Mouse (Mus musculus): Measurements from ENCODE around the gene Cp.
A peak's percentile ranks its signal among the peaks of the same experiment; 100 is the strongest.
"Not testable (repeated sequence)": the region's sequence is repeated elsewhere in the genome, so short reads cannot be mapped to it uniquely, and the experiment has no call there.

The Cp gene

DNA sequence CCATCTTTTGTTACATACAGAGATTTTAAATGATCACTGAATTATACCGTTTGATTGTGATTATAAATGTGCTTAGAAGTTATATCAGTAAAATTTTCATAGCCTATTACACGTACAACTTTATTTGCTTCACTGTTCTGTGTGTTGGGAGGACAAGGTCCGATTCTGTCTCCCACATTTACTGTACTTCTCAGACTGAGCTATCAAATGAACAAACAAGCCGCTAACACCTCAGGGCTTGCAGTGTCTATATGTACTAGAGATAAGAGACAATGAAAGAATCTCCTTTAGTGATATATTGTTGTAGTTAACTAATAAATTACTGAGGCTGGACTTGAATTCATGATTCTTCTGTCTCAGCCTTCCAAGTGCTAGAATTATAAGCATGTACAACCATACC, 50.4 kb downstream of the Cp start:
- DNase-seq (ENCODE audit: low spot score) = no peak

DNA sequence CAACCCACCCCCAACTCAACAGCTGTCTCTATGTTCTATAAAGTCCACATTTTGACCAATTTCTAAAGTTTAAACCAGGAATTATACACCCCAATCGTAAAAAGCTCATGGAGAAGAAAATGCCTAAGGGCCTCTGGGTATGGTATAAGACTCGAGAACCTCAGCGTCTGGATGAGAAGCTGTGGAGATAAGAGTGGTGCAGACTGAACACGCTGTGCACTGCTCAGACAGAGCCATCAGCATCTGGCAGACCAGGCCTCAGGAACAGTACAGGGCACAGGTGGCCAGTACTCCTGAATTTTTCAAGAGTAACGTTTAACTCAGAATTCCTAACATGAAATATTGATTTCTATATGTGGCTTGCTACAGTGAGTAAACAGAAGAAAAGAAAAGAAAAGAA, 50.9 kb downstream of the Cp start:
- DNase-seq (ENCODE audit: low spot score) = no peak

DNA sequence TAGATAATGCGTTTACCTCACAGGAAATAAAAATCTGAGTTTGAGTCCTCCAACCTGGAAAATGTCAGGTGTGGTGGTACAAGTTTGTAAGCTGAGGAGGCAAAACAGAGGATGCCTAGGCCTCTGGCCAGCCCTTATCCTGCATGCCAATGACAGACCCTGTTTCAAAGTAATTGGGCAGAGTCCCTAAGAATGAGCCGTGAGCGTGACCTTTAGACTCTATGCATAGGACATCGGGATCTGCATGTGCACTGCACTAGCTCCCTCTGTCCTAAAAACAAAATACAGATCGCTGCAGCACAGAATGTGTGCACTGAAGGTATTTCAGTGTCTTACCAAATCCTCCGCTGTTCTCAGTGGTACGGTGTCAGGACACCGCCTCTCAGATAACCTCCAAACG, 53.6 kb downstream of the Cp start:
- no peak for DNase-seq (ENCODE audit: low spot score)

DNA sequence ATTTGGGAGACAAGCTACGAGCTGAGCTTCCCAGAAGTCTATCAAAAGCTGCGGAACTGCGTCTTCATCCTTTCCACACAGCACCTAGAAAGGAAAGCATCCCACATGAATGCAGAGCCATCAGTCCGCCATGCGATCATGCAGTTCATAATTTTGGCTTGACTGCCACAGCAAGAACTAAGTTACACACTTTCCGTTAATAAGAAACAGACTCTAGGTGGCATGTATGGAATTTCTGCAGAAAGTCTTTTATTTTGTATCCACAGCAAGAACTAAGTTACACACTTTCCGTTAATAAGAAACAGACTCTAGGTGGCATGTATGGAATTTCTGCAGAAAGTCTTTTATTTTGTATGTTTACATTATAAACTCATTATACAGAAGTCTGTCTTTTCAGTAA, 54.1 kb downstream of the Cp start:
- DNase-seq (ENCODE audit: low spot score) = not testable (repeated sequence)

DNA sequence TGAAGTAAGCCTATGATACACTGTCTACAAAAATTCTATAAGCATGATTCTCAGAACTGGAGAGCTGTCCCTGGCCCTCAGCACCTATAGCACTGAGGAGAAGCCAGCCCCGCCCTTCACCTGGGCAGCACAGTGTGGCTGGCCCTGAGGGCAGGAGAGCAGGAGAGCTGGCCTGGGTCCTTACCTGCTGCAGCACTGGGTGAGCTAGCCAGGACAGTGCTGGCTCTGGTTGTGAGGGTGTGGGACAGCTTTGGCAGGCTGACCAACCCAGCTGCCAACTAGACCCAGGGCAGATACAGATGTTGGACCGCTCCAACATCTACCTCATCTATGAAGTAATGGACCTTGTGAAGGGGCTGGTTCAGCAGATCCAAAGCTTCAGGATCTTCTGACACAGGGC, 57.6 kb downstream of the Cp start:
- DNase-seq (ENCODE audit: low spot score) = no peak

DNA sequence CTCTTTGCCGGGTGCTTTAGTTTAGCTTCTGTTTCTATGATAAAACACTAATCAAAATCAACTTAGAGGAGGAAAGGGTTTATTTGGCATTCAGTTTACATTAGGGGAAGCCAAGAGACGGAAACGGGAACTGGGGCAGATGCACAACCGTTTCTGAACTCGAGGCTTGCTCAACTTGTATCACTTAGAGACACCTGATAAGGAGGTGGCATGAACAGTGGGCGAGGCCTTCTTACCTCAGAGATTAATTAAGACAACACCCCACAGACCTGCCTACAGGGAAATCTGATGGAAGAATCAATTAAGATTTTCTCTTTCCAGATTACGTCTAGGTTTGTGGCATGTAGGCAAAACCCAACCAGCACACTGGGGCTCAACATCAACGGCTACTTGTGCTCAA, 61.2 kb downstream of the Cp start:
- DNase-seq (ENCODE audit: low spot score) = no peak

DNA sequence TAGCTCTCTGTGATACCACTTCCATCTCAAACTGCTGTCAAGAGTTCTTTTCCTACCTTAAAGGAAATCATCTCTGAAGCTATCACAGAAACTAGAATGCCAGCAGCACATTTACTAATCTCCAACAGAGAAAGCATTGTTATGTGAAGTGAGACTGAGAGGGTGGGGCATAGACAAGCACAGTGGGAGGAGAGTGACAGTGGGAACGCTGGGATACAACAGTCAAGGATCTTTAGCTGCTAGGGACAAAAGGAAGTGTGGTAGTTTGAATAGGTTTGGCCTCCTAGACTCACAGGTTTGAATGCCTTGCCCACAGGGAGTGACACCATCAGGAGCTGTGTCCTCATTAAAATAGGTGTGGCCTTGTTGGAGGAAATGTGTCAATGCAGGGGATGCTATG, 67.0 kb downstream of the Cp start:
- DNase-seq (ENCODE audit: low spot score) = no peak

DNA sequence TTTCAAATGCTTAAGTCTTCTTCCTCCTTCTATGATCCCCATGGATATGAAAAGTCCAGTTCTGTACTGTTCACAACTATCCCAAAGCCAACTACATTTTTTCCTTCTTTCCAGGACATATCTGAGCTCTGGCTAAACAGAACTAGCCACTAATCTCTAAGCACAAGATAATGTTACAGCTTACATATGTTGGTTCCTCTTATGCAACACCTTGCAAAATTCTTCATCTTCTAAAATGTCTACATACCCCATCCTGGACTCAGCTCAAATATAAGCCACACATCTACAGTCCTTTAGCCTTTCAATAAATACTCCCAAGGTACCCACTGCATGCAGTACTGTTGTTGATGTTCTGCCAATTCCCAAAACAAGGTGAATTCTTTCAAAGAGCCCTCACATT, 69.6 kb downstream of the Cp start:
- no peak for DNase-seq (ENCODE audit: low spot score)

DNA sequence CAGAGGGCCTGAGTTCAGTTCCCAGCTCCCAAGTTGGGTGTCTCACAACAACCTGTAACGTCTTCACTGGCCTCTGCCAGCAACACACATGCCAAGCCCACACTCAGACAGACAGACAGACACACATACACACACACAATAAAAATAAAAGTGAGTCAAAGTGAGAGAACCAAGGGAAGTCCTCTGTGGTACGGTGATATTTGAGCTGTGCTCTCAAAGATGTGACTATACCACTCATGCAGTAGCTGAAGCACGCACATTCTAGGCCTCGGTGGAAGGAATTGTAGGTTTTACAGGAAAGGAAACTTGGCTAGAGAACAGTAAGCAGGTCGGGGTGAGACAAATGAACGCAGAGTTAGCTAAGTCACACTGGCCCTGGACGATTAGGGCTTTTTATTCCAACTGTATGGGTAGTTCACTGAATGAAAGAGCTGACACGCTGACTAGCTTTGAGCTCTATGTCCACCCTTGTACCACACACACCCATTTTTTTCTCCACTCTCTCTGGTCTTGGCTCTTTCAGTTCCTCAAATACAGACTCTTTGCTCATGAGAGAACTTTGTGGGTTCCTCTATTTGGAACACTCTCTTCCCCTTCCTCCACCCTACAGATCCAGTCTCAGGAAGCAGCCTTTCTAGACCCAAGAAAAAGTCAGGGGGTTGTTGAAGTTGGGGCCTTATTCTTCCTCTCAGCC, 70.3 kb downstream of the Cp start:
- no peak for DNase-seq (ENCODE audit: low spot score)

DNA sequence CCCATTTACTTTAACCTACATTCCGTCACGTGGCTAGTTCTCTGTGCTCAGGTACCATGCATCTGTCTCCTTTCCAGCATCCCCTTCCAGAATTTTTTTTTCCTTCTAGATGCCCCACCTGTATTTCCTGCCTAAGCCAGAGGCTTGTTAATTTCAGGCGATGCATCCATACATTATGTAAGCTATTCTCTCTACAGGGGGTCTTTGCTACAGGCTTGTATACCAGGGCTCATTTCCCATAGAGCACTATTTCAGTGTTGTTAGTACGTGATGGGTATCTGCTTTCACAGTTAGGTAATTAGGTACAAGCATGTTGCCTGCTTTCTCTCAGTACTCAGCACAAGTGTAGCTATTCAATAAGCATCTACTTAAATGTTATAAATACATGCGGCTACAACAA, 70.9 kb downstream of the Cp start:
- DNase-seq (ENCODE audit: low spot score) = no peak

DNA sequence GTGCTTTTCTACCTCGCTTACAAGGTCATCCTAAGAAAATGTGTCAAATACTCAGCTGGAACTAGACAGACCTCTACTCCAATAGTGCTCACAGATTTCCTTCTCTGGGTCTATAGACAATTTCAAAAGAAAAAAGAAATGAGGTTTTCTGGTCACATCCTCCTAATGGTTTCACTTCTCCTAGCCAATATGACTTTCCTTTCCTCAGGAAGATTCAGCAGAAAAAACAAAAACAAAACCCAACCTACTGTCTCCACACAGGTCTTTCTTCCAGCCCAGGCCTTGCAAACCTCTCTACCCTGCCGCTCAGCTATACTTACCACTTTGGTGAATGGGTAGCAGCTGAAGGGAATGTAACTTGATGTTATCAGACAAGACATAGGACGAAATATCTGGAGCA, 71.8 kb downstream of the Cp start:
- DNase-seq (ENCODE audit: low spot score) = no peak

DNA sequence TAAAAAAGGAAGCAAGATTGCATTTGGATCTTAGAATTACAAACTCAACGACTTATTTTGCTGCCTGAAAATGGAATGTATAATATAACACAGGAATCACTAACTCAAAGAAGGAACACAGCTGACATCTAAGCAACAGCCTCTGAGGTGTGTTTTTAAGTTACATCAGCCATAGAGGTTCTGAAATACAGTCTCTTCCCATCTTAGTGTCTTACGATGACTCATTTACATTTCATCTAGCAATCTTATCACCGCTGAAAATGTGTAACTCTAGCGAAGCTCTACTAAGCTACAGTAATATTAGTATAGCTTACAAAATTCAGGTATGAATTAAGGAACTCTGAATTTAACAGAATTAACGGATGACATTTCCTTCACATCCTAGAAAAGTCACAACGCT, 74.0 kb downstream of the Cp start:
- DNase-seq (ENCODE audit: low spot score) = no peak

DNA sequence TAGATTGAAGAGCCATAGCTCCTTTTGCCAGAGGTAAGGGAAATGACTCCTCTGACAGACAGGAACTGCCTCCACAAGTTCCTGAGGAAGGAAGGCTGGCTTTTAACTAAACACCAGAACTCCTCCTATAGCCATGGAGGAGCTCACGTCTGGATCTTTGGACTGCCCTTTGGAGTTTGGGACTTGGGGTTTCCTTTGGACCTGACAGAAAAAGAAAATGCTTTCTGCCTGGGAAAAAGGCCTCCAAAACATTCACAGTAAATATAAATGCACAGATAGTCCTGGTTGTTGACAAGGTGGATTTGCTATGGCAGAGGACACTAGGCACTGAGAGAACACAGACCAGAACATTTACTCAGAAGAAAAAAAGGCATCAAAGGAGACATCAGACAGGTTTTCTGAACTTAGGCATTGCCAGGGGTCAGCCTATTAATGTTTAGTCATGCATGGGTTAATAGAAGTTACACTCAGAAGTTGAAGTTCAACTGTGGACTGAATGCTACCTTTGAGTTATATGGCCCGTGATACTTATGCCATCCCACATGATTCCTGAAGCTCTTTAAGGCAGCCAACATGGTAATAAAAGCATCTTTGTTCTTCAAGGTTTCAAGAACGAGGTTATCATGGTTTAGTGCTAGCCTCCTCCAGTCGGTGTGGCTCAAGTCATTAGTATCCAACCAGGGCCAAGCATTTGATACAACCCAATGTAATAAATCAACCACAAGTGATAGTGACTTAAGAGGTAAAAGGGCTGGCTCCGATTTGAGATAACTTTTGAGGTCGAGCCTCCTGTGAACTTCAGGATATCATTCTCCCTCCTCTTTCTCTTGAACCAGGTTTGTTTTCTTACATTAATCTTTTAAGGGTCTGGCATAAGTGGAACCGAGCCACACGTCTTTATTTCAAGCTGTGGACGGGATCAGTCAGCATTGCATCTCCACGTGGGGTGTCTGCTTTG, 77.2 kb downstream of the Cp start:
- no peak for DNase-seq (ENCODE audit: low spot score)

DNA sequence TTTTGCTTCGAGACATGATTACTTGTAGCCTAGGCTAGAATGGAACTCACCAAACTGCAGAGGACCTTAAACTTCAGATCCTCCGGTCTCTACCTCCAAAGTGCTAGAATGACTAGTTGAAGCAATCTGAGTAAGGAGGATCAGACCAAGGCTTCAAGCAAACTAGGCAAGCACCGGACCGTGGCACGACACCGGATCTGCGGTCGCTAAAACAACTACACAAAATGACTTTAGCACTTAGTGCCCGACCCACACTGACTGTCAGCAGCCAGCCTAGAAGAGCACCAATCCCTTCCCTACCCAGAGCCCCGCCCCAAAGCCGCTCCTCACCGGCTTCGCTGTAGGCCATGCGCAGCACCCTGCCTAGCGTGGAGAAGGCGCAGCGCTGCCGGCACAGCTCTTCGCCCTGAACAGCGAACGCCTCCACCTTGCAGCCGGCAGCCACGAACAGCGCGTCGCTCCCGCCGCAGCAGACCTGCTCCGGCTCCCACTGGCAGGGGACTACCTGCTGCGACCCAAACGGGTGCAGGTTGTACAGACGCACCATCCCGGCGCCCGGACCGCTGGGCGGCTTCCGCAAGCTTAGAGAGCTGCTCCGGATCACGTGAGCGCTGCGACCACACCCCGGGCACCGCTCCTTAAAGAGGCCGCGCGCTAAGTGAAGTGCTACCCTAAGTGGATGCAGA, 78.0 kb downstream of the Cp start, which contains the start of gene Hps3:
Gene Hps3 (minus strand): TSS at position 597 of the 686 bp plus-strand sequence.
- peak; percentile 72 for DNase-seq (ENCODE audit: low spot score)

DNA sequence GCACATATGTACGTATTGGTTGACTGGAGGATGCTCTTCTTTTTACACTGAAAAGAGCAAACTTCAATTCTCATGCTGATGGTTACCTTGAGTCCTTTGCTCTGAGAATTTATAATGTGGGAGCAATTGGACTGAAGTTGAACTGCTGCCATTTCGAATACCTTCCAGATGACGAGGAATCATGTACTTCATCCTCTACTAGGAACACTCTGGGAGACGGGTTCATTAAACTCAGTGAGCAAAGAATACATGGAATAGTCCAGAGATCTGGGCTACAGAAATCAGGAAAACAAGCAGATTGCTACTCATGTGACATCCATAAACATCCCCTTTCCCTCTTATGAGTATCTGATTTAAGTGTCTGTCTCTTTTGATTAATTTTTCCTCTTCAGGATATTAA, 79.2 kb downstream of the Cp start:
- DNase-seq (ENCODE audit: low spot score) = no peak

DNA sequence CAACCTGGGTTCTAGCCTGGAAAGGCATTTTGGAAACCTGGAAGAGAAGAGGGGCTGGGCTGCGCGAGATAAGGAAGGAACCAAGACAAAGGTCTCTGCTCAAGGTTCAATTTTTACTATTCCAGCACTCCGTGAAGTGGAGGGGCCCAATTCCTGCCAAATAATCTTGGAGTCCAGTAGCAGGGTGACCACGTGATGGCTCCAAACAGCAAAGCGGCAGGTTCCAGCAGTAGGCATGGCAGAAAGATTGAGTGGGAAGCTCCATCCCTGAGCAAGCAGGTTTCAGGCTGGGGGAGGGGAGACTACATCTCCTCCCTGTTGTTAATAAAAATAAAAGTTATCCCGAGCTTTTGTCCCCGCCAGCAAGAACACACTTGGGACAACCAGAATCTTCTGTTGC, 84.6 kb downstream of the Cp start:
- DNase-seq (ENCODE audit: low spot score) = not testable (repeated sequence)

DNA sequence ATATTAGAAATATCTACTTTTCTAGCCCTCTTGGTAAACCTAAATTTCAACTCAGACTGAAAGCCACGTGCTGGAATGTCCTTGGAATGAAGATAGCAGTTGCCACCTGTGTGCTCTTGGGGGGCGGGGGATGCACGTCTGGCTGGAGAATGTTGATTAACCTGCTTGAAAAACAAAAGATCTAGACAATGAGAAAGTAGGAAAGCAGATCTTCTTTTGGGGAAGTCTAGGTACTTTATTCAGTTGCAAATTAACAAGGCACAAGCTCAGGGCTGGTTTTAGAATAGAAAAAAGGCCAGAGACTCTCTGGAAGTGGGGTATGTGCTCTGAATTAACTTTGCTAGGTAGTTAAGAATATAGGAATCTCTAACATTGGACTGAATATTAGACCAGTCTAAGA, 87.9 kb downstream of the Cp start:
- not testable (repeated sequence) for DNase-seq (ENCODE audit: low spot score)

DNA sequence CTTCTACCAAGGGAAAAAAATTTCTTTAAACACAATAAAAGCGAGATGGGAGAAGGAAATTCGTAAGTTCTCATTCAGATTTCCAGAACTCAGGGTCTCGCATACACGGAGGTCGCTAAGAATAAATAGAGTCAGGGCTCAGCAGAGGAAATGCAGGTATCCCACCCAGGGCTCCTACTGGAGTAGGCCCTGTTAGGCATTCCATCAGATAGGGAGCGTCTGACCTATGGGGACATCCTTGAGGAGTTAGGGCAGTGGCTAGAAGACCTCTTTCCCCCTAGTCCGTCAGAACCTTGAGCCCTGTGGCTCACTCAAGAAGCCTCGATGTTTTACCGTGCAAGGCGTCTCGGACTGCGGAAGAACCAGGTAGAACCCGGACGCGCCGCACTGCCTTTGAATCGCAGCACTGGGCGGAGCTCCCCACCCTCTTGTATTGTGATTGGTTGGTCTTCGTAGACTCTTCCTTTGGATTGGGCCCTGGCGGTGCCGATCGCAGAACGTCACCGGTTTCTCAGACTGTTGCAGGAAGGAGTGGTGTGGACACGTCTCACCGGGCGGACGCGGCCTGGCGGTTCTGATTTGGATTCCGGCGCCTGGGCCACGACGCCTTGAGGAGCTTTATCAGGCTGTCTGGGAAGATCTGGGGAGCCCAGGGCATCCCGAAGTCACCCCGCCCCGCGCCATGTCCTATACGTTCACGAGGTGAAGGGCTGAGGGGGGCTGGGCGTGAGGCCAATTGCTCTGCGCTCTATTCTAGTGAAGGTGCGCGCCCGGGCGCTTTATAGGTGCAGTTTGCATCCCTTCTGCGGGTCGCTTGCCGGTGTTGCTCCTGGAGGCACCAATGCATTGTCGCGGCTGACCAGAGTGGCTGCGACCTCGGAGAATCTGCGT, 100.7 kb downstream of the Cp start, which contains the start of gene Hltf:
Gene Hltf (plus strand): TSS at position 506 of the 891 bp plus-strand sequence.
- DNase-seq (ENCODE audit: low spot score) = peak; percentile 89

DNA sequence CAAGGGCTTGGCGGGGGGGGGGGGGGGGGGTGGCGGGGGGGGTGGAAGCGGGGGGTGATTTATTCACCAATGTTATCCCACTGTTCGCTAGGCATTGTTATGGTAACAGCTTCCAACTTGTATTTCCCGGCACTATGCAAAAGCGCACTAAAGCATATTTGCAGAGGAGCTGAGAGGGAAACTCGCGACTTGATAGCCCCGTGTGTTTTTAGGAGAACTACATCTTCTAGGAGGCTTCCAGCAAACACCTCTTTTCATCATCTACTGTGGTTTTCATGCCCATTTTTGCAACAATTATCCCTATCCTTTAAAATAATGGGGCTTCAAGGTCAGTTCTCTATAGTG, 101.3 kb downstream of the Cp start:
- no peak for DNase-seq (ENCODE audit: low spot score)

Measured in urinary bladder, postnatal 25 days (tissue).